Mouse (Mus musculus): ENCODE results near the gene Nav2.

The Nav2 gene

DNA sequence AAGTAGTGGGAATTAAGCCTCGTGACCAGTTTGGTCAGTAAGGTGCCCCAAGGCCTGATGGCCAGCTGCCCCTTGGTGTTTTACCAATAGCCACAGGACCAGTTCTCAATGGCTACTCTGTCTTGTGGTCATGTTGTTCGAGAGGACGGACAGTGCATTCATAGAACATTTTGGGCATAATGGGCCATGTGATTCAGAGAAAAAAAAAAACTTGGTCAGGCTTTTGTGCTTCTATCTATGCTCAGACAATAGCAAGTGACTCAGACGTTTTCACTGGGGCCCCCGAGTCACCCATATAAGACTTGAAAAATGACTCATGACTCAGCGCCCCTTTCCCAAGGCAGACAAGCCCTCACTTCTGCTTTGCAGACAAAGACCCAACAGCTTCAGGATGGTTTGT, 344.4 kb downstream of the Nav2 start:
- DNase-seq (ENCODE audit: low spot score) = no peak

DNA sequence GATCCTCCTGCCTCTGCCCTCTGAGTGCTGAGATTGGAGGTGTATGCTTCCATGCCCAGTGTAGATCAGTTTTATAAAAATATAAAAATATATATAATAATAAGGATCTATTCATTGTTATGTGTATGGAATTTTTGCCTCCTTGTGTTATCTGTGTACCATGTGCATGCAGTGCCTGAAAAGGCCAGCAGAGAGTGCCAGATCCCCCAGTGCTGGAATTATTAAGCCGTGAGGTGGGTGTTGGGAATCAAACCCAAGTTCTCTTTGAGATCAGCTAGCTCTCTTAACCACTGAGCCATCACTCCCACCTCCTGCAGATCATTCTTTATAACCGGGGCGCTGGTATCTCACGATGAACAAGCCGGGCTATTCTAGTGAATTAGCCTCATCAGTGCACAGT, 346.5 kb downstream of the Nav2 start:
- no peak for DNase-seq (ENCODE audit: low spot score)

DNA sequence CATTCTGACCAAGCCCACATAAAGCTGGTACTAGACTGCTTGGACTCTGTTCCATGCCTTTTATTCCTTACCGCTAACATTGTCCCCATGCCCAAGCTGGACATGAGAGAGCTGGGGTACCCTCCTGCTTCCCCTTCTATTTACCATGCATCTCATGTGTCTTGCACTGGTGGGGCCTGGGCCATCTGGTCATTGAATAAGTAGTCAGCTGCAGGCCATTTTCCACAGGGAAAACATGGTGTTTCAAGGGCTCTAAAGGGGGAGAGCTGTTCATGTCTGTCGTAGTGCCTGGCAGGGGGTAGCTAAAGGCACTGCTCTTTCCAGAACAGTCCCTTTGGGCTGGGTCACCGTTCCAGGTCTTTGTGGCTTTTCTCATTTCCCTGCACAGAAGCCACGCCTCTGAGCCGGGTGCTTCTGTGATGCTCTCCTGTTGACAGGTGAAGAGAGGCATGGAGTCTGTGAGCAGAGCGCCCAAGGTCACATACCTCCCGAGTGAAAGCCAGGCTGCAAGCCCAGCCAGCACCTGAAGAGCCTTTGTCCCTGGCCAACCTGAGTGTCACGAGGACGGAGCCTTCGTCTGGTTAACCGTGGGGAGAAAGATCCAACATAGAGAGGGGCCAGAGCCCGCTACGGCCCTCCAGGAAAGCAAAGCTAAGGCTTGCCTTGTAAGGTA, 348.9 kb downstream of the Nav2 start:
- DNase-seq (ENCODE audit: low spot score) = no peak

DNA sequence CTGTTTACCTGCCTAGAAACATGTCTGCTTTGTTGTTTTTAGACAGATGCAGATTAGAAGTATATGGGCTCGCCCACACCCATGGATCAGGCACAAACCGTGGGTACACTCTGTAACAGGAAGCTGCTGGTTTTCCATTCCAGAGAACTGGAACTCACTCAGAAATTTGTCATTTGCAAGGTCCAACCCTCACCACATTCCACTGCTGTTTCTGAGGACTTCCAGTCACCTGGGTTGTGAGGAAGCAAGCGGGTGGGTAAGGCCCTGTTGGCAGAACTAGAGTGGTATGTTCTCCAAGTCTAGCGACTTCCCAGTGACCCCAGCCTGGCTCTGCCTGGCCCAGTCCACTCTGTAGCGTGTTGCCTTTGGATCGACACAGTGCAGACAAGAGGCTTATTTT, 349.6 kb downstream of the Nav2 start:
- no peak for DNase-seq (ENCODE audit: low spot score)

DNA sequence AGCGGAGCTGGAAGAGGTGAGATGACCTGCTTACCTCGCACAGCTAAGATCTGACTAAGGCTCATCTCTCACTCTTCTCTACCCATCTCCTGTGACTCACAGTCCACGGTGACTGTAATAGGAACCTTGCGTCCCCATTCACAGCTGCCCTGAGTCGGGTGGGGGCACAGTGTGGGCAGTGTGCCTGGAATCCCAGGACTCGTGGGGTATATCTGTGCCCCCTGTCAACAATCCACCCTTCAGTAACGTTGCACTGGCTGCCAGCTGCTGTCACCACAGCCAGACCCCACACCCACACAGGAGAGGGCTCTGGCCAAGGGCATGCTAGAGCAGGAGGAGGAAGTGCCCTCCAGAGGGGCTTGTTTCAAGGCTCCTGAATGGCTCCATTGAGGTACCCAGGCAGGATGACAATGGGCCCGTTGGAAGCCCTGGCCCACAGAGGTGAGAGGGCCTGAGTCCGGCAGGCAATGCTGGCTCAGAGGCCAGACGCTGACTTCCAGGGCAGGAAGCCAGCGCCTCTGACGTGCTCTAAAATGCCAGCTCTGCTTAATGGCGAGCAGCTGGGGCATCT, 353.5 kb downstream of the Nav2 start:
- DNase-seq (ENCODE audit: low spot score) = no peak

DNA sequence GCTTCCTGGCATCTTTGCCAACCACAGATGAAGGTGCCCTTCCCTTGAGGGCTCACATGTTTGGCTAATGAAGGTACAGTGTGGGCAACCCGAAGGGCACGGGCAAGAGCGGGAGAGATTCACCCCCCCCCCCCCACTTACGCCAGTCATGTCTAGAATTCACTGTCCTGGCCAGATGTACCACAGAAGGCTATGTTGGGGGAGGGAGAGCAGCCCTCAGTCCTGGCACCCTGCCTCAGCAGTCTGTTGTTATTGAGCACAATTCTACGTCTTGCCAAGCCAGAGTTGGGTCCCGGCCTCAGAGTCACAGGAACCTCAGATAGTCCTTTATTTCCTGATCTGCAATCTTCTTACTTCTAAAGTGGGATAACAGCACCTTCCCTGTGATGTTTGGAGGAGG, 357.9 kb downstream of the Nav2 start:
- DNase-seq (ENCODE audit: low spot score) = no peak

DNA sequence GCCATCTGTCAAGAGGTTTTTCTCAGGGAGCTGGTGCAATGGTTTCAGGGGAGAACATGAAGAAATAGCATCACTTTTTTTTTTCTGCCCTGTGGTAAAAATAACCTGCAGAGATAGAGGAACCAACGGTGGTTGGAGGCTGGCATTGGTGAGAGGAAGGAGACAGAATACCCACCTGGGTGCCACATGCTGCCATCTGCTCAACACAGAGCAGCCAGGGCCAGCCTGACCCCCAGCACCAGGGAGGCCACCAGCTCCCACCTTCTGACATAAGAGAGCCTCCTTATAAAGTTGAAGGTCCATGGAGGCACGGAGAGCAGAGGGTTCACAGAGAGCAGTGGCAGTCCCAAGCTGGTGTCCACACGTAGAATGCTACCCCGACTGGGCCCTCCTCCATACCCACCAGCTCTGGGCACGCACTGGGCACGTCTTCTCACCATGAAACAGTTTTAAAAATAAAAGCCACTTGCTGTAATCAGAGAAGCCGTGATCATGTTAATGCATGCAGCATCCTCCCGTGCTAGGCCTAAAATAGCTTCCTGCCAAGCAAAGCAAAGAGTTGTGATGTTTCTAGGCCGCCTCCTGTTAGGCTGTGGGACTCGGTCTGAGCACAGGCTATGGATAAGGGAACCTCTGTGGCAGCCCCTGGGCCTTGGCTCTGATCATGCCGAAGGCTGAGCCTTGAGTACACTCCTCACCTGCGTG, 359.3 kb downstream of the Nav2 start:
- DNase-seq (ENCODE audit: low spot score) = no peak

DNA sequence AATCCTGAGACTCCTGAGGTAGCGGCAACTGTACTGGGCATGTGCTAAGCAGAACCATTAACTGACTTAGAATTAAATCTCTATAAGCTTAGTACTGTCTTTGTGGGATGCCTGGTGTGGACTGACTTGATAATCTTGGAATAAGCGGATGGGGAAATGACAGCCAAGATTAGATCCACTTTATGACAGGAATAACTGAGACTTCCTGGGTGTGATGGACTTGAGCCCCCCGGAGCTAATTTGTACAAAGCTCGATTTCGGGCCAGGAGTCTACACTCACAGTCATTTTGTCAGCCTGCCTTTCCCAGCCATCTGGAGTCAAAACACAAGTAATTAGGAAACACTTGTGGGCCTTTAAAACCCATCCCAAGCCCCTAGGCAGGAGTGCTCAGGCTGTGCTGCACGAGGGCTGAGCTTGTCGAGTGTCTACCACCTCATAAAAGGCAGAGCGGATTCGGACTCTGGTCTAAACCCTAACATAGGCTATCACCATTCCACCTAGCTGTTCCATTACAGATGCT, 359.9 kb downstream of the Nav2 start:
- DNase-seq (ENCODE audit: low spot score) = no peak

DNA sequence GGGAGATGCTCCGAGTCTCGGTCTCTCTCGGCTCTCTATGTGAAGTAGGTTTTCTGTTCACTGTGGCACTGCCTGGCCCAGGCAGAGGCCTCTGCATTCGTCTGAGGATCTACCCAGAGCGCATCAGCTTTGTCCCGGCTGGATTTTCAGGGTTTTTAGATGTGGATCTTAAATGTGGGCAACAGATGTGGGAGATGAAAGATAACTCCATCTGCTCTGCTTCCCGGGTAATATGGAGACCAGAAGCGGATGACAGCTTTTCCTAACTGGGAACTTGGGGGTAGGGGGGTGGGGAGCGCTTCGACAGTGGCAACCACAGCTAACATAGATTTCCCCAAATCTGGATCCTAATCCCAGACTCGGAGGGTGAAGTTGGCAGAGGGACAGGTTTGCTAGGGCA, 362.3 kb downstream of the Nav2 start:
- no peak for DNase-seq (ENCODE audit: low spot score)

DNA sequence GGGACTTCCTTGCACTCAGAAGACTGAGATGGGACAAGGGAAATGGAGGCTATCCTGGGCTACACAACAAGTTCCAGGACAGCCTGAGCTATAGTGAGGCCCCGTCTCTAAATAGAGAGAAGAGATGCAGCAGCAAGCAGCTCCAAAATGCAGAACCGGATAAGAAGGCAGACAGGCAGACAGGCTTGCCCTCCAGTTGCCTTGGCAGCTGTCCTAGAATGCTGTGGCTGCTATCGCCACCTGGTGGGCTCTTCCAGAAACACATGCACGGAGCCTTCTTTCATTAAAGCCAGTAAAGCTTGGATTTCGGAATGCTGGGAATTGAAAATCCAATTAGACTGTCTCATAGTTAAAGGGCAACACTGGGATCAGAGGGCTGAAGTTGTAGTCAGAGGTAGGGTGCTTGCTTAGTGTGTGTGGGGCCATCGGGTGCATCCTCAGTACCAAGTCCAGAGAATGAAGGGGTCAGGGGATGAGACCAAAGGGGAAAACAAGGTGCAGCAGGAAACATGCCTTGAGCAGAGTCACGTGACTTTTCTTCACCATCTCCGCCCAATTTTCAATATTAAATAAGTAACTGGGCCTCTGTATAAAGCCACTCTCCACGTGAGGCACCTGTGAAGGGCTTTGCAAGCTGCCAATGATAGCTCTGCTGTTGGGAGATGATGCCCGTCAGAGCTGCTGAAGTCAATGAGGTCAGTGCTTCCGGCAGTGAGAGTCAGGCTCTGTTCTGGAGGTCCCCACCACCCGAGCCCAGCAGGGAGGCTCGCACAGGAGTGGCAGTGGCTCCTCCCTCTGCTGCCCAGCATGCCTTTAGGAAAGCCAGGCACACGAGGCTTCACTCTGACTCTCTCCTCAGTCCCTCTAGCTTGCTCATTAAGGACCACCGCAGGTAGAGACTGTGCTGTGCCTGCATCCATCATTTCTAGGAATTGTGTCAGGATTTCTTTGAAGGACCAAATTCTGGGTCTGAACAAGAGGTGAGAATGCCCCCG, 364.2 kb downstream of the Nav2 start:
- peak; percentile 51 for DNase-seq (ENCODE audit: low spot score)

DNA sequence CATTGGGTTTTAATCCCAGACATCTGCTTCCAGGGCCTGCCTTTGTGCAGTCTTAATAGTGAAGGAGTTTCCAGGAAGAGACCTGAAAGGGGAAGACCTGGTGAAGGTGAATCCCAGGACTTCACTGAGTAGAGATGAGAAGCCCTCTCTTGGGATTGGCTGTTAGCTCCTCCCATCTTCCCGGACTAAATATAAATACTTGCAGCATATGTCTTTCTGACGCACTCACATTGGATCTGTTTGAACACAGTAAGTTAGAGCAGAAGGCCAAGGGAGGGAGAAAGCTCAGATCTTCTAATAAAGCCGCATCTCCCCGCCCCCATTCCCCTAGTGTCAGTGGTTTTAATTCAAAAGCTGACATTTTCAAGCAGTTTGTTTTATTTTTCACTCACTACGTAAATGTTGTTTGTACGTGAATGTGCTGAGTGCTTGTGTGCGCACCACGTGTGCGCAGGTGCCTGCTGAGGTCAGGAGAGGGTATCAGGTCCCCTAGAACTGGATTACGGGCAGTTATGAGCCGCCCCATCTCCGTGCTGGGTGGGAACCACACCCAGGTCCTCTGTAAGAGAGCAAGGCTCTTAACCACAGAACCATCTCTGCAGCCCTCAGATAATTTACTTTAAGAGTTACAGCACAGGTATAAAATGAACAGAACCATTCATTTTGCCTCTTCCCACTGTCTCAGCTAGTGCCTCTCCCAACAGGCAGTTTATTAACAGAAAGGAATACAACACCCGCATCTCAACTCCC, 365.6 kb downstream of the Nav2 start:
- DNase-seq (ENCODE audit: low spot score) = no peak

DNA sequence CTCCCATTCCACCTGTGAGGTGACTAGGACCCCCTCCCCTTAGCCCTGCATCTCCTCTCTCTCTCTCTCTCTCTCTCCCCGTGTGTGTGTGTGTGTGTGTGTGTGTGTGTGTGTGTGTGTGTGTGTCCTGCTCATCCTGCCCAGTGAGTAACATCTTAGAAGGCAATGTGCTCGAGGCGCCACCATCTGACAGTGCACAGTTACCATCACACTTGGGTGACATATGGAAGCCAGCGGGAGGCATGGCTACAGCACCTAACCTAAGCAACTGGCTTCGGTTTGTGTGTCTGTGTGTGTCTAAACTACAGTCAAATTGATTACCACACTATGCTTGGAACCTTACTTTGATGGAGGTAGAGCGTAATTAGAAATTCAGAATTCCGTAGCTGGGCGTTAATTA, 366.2 kb downstream of the Nav2 start:
- DNase-seq (ENCODE audit: low spot score) = no peak

DNA sequence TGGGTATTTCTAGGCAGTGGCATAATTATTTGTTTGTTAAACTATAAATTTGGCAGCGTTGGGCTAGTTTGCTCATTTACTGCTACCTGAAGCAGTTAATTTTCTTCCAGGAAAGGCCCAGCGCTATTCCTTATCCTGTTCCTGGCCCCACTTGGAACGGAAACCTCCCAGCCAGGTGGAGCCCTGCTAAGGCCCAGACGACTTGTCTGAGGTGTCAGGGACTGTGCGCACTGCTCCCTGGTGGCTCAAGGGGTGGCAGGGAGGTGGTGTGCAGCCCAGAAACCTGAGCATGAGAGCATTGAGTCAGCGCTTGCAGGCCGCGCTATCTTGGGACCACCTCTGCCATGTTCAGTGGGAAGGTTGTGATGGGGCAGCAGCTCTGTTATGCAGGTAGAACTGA, 367.6 kb downstream of the Nav2 start:
- no peak for DNase-seq (ENCODE audit: low spot score)

DNA sequence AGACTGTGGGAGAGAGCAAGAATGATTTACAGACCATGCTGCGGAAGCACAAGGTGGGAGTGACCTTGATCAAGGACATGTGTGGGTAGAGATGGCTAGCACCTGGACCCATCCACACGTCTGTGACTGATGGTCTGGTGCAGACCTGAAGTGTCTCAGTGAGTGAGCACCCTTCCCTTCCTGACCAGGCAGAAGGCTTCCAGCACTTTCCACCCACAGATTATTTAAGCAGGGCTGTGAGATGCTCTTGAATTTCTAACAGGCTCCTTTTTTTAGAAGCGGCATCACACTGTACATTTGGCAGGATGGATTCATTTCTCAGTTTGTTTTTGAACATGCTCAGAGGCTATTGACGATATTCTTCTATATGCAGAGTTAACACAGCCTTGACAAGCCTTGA, 369.2 kb downstream of the Nav2 start:
- no peak for DNase-seq (ENCODE audit: low spot score)

DNA sequence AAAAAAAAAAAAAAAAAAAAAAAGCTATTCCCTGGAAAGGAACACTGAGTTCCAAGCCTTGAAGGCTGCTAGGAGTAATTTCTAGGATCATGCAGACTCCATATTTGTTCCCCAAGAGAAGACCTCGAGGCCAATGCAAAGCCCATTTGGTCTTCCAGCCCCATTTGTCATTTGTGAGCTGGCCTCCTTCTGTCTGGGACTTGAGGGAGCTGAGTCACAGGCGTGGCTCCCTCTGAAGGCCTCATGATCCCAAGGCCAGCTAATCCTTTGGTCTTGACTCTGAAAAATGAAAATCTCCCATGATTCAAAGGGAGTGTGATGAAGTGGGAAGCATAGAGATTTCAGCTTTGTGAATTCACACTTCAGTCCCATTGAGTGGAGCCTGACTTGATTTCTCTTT, 370.0 kb downstream of the Nav2 start:
- DNase-seq (ENCODE audit: low spot score) = no peak

DNA sequence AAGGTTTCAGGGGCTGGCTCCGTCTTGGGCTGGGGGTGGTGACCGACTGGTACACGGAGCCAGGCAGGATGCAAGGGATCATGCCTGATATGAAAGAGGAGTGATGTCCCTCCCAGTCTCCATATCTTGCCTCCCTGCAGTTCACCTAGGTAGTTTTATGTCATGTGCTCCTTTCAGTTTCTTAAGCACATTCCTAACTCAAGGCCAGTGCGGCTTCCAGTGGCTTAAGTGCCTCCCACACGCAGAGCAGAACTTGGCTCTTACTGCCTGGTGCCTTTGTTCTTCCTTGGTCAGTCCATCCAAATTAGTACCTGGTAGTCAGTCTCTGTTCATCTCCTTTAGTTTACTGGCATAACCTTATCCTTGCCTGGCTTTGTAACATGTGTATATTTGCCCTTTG, 371.9 kb downstream of the Nav2 start:
- peak; percentile 51 for DNase-seq (ENCODE audit: low spot score)

DNA sequence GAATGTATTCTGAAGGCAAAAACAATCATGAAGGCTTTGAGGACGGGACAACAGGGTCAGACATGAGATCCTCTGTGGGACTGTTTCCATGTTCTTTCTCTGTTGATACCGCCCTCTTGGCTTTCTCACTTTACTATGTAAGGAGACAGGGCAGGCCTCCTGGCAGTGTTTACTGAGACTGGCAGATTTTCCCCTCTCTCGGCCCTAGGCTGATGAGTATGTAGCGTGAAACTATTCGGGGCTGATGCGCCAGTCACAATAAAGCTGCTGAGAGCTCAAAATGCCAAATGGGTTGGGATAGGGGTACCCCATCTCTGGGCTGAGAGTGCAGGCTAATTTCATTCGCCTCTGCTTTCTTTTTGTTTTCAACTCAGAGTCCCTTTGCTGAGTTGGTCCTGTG, 373.9 kb downstream of the Nav2 start:
- DNase-seq (ENCODE audit: low spot score) = no peak

DNA sequence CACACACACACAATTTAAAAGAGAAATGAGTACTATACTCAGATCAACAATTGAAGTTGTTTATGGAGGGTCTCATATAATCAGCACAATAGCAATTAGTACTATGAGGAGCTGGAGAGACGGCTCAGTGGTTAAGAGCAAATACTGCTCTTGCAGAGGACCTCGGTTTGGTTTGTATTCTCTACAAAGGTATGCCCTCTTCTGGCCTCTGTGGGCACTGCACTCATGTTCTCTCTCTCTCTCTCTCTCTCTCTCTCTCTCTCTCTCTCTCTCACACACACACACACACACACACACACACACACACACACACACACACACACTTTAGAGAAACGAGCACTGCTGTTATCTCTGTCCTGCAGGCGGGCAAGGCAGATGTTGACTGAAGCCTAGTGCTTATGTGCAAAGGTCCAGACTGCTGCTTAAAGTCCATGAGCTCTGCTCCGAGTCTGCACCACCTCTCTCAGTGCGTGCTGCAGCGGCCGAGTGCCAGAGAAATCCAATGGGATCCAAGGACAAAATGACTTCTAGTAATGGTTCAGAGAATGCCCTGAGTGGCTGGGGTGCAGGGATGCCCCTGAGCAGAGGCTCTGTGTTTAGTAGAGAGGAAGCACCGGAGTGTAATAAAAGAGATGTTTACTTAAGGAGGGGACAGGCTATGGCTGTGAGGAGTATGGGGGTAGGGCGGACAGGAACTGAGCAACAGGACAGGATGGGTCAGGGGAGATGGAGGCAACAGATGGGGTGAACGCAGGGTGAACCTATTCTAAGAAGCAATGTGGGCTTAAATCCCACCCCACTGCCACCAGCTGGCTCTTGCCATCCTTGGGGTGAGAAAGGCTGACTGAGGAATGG, 375.2 kb downstream of the Nav2 start:
- no peak for DNase-seq (ENCODE audit: low spot score)

DNA sequence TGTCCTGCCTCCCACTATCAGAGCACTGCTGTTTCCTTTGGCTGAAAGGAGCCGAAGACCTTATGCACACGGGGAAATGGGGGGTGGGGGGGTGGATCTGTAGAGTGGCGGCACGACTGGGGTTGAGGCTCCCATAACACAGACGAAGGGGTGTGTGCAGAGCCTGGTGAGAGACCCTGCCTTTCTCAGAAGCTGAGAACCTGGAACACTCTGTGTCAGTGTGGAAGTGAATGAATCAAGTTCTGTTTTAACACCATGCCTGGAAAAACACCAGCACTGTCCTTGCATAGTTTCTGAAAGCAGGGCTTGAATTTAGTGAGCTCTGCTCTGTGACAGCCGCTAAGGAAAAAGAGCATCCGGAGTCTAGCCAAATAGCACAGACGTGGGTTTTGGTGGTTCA, 379.7 kb downstream of the Nav2 start:
- DNase-seq (ENCODE audit: low spot score) = no peak

DNA sequence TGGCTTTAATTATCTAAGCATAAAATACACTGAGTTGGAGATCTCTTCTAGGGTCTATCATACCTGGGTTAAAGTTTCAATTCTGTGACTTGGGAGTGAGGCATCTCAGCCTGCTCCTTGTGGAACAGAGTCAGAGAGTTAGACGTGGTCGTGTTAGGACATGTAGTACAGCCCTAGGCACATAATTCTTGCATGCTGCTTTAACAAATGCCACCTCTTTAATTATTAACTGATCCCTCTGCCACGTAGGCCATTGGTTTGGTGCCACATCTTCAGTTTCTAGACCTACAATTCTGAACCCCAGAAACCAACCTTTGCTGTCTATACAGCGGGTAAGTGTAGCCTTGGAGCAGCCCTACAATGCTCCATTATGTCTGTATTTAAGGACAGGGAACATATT, 381.8 kb downstream of the Nav2 start:
- no peak for DNase-seq (ENCODE audit: low spot score)

All from testis, postnatal 14 days (tissue).